Mouse (Mus musculus): ENCODE measurements around the gene Igfbpl1. TPM values are rescaled to one million over a fixed set of nuclear protein-coding genes. Genes with fewer than 3 reads are reported as not detected.
A peak's percentile ranks its signal among the peaks of the same experiment; 100 is the strongest.

Gene Igfbpl1
- total RNA-seq, 2 experiments from 2014 or later, result 0.92 to 3.3 TPM

DNA sequence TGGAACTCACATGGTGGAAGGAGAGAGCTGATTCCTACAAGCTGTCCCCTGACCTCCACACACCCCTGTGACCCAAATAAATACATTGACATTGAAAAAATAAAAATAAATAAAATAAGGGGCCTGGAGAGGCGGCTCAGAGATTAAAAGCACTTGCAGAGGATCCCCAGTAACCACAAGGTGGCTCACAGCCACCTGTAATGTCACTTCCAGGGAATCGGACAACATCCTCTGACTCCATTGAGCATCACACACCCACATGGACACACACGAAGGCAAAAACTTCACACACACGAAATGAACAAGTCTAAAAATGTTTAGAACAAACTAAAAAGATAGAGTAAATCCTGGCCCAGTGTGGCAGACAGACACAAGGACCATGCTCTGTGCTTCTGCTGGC, 40.0 kb downstream of the Igfbpl1 start:
- no peak for DNase-seq (ENCODE audit: low spot score in 2 of 2)
- intact Hi-C loops (cut with DNase I), result loop anchor here (10.0 kb wide), 1 partner anchor 68 kb away; no protein-coding TSS in a partner anchor

DNA sequence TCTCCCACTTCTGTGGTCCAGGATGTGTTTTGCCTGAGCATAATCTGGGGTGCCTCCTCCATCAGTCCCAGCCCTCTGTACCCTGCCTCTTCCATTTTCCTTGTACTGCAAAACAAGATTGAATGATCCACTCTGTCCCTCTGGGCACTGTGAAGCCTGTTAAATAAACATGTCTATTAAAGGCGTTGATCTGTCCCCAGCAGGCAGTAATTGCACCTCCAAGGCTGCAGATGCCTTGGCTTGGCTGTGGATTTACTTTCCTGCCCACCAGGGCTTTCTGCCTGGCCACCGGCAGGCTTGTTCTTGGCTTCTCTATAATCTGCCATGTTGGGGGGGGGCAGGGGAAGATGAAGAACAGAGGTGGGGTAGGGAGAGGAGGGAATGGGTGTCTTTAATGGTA, 40.8 kb downstream of the Igfbpl1 start:
- intact Hi-C loops (cut with DNase I), result loop anchor here (10.0 kb wide), 1 partner anchor 69 kb away; no protein-coding TSS in a partner anchor
- DNase-seq (ENCODE audit: low spot score in 2 of 2), result no peak

DNA sequence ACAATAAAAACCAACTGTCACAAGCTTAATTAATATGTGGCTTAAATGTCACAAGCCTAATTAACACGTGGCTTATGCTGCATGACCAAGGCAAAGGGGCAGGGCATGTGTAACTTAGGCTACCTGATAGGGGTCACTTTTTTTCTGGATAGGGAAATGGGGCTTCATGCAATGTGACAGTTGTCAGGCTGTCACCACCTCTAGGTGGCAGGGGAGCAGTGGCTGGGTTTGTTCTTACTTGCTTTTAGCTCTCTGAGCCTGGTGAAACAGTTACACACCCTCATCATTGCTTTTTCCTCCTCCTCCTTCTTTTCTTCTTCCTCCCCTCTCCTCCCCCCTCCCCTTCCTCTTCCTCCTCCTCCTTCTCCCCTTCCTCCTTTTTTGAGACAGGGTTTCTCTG, 43.1 kb downstream of the Igfbpl1 start:
- intact Hi-C loops (cut with DNase I), result loop anchor here (10.0 kb wide), 1 partner anchor 71 kb away; no protein-coding TSS in a partner anchor

DNA sequence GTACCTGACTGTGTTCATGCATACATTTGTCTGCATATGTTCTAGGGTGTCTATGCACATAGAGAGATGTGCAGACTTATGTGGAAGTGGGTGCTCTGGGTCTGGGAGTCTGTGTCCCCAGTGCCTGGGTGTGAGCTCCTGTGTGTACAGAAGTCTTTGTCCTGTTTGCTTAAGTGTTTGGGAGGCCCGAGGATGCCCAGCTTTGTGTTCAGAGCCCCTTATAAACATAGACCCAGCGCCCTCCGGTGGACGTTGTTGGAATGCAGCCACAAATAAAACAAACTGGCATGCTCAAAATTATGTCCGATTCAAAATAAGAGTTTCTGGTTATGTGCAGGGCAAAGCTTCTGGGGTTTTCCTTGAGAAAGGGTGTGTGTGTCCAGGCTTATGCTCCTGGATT, 55.1 kb downstream of the Igfbpl1 start:
- peak; percentile 55 to 68 for DNase-seq (ENCODE audit: low spot score in 2 of 2)
- intact Hi-C loops (cut with DNase I), result loop anchor here (5.0 kb wide), 2 partner anchors 239 to 354 kb away; partner anchors contain the start of gene Shb

More for the DNA sequence above, 43.1 kb downstream of the Igfbpl1 start:
- no peak for DNase-seq (ENCODE audit: low spot score in 2 of 2)

DNA sequence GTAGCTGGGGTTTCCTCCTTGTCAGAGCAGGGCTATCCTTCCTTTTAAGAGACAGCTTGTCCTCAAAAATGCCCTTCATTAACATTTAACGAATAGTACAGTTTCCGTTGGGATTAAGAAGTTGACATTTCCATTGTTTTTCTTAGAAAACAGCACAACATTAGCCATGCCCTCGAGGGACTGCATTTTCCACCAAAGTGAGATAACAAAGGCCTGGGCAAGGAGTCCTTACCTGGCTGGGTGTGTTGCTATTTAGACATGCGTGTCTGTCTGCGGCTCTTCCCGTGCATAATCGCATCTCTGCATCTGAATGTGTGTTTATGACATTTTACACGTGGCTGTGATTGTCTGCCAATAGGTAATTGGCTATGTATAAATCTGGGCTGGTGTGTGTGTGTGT, 55.5 kb downstream of the Igfbpl1 start:
- DNase-seq (ENCODE audit: low spot score in 2 of 2), result no peak
- intact Hi-C loops (cut with DNase I), result loop anchor here (5.0 kb wide), 2 partner anchors 239 to 354 kb away; partner anchors contain the start of gene Shb

DNA sequence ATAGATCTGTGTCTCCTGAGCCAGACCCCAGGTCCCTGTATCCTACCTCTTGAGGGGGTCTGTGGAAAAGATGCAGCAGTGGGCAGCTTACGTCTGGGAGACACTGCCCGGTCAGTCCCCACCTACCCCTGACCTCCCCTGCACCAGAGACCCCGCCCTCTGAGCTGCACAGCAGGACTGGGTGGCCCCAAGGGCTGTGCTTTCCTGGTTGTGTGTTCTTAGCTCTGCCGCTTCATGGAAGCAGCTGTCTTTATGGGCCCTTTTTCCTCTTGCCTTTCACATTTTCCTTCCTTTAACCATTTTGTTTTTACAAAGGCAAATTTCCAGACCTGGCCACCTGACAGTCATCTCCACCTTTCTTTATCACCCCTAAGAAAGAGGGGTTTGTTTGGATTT, 56.1 kb downstream of the Igfbpl1 start:
- no peak for DNase-seq (ENCODE audit: low spot score in 2 of 2)
- intact Hi-C loops (cut with DNase I), result loop anchor here (5.0 kb wide), 2 partner anchors 238 to 353 kb away; partner anchors contain the start of gene Shb

DNA sequence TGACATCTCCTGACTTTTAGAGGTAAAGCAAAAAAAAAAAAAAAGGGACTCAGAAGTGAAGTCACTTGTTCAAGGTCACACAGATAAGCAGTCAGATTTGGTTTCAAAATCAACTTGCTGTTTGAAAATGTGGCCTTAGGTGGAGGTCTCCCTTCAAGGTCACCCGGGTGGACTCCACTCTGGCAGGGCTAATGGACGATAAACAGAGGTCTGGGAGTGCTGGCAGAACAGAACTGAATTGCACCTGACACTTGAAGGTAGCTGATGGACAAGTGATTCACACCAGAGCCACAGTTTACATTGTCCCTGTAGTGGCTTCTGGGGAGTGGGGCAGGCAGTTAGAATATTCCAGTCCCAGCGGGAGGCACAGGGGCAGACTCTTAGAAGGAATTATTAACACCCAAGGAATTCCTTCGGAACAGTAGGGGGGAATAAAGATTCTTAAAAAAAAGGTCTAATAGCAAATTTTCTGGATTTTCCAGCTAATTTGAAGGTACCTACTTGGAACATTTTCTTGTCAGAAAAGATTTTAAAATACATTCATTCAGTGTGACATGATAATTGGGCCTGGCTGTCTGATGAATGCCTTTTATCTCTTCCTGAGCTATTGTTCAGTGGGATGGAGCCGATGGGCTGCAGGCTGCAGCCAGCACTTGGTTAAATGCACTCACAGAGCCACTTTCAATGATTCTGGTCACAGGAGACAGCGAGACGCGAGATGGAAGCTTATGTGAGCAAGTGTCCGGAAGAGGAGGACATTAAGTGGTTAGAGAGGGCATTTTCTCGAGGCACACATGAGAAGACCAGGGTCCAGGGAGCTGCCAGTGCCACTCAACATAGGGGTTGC, 56.7 kb downstream of the Igfbpl1 start:
- no peak for DNase-seq (ENCODE audit: low spot score in 2 of 2)
- intact Hi-C loops (cut with DNase I), result loop anchor here (5.0 kb wide), 2 partner anchors 238 to 353 kb away; partner anchors contain the start of gene Shb

DNA sequence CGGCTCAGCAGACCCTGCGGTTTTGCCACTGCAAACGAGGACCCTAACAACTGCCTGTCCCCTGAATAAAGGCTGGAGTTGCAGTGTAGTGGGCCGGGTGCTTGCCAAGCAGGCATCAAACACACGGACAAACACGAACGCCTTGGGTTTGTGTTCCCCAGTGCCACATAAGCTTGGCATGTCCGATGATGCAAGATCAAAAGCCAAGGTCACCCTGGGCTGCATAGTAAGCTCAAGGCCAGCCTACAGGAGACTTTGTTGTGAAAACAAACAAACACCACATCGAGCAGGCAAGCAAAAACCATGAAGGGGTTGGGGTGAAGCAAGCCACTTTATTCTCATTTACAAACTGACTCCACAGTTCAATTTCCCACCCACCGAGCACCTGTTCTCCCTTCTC, 57.6 kb downstream of the Igfbpl1 start:
- intact Hi-C loops (cut with DNase I), result no loop called here
- no peak for DNase-seq (ENCODE audit: low spot score in 2 of 2)

DNA sequence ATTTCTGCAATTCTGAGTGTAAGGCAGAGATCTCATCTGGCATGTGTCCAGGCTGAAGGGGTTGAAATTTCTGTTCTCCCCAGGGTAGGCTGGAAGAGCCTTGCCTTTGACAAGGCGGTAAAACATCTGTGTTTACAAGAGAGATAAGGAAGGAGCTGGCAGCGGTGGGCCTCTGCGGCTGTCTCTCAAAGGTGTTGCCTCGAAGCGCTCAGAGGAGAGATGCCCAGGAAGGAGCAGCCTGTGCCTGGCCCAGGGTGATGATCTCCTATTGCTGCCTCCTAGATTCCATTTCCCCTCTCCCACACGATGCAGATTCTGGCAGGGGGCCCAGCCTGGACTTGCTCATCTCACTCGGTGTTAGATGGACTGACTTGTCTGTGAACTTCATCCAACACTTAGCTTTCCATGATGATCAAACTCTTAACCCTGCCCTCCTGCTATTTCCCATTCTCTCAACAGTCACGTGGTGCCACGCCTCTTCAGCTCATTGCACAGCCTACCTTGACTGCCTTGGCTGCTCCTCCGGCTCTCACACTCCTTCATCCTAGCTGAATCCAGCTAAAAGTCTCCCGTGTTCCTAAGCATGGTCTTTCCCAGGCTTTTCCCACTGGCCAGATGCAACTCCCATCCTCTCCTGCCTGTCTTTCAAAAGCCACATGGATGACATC, 58.7 kb downstream of the Igfbpl1 start:
- intact Hi-C loops (cut with DNase I), result no loop called here
- no peak for DNase-seq (ENCODE audit: low spot score in 2 of 2)

DNA sequence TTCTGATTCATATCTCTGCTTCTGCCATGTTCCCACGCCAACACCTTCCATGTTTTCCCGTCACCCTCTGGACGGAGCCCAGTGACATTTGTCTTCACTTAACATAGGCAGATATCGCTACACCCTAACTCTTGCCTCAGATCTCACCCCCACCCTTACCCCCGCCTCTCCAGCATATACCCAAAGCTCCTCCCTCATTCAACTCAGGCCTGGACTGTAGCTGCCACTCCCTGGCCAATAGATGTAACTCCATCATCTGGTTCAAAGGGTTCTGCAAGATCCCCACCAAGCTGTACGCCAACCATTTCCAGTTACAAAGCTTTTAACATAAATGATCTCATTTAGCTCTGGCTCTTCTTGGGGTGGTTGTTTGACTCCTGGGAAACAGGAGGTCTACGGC, 59.9 kb downstream of the Igfbpl1 start:
- intact Hi-C loops (cut with DNase I), result no loop called here

DNA sequence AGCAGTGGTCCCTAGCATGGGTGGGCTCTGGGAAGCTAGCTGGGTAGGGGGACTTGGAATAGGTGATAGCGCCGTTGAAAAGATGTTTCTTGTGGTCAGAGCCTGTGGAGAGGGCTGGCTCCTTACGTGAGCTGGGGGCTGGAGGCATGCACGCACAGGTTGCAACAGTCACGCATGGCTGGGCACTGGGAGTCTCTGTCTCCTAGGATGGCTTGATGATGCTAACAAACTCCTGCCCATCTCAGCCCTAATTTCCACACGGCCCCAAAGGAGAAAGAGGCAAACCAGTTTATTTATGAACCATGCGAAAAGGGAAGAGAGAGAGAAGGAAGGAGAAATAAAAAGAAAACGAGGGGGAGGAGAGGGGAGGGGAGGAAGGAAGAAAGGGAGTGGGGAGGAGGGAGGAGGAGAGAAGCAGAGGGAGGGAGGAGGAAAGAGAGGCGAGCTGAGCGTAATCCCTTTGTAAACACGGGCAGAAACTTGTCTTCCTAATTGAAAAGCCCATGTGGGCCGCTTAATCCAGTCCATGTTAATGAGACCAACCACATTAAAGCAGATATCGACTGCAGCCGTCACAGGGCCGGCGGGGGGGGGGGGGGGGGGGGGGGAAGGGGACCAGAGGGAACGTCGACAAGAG, 61.0 kb downstream of the Igfbpl1 start:
- intact Hi-C loops (cut with DNase I), result no loop called here
- no peak for DNase-seq (ENCODE audit: low spot score in 2 of 2)

More for the DNA sequence above, 59.9 kb downstream of the Igfbpl1 start:
- DNase-seq (ENCODE audit: low spot score in 2 of 2), result no peak

DNA sequence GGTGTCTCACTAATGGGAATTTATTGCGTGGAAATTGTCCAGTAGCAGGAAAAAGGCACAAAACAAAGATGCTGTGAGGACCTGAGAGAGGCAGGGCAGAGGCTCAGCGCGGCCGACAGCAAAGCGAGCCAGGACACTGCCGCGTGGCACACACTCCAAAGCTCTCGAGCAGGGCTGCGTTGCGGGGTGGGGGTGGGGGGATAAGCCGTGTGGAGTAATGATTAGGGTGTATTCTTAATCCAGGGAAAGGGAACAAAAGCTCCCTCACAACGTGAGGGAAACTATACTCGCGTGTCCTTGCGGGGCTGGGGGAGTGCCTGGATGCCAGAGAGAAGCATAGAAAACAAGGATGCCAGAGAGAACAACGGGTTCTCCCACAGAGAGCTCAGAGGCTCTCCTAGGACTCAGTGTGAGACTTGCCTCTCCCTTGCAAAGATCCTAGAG, 61.6 kb downstream of the Igfbpl1 start:
- DNase-seq (ENCODE audit: low spot score in 2 of 2), result no peak
- intact Hi-C loops (cut with DNase I), result no loop called here

DNA sequence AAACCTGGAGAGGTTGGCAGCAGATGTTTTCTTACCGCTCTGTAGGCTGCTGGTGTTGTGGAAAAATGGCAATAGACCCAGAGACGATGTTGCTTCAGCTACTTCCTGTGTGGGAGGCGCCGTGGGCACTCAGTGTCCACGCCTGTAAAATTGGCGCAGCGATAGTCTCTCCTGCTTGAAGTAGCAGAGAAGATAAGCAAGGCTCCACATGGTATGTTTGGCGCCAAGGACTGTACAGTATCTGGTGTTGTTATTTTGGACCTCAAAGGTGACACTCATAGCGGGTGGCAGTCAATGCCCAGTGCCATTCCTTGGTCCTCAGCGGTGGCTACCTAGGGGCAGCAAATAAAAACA, 62.6 kb downstream of the Igfbpl1 start:
- intact Hi-C loops (cut with DNase I), result no loop called here
- peak in 1 of 2 experiments; percentile 22 for DNase-seq (ENCODE audit: low spot score in 2 of 2)

DNA sequence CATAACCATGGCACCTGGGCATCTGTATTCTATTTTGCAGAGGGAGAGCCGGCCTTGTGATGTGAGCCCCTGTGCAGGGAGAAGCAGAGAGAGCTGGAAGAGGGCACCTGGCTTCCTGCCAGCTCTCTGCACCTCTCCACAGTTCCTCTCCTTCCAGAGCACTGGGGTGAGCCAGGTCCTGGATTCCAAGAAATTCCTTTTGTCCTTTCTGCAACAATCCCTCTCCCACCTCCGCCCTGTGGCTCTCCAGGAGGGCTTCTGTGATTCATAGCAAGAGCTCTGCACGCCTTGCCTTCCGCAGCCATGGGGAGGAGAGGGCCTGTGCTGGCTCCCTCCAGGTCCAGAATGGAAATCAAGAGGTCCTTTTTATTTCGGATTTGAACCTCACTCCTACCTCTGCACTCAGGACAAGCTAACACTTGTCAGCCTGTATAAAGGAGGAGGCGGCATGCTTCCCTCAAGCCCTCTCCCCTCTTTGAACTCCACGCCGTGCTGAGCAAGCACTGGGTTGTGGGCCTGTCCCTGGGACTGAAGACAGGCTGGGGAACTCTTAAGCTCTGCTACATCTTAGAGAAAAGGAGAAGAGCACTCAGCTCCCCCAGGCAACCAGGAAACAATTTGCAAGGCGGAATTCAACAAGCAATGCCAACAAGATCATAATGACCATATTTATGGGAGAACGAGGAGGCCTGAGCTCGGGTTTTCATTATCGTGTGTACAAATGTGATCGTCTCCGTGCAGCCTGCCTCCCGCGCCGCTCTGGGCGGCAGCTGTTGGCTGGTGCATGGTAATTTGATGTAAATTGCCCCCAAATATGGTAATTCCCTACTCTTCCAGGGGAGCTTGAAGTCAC, 63.2 kb downstream of the Igfbpl1 start:
- DNase-seq (ENCODE audit: low spot score in 2 of 2), result peak in 1 of 2 experiments; percentile 55
- intact Hi-C loops (cut with DNase I), result no loop called here

DNA sequence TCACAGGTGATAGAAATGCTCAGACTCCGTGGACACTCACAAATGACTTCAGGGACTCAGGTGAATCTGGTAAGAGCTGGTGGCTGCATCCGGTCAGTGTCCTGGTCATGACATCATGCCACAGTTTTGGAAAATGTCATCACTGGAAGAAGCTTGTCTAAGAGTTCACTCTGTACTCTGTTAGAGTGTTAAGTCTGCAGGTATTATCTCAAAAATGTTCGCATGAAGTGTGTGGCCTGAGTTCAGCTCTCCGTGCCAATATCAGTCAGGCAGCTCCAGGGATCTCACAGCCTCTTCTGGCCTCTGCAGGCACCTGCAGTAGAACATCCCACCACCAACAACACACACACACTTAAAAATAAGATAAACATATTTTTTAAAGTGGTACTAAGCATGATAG, 64.1 kb downstream of the Igfbpl1 start:
- DNase-seq (ENCODE audit: low spot score in 2 of 2), result no peak
- intact Hi-C loops (cut with DNase I), result no loop called here

Measured in left cerebral cortex, postnatal 14 days (tissue).